Mouse (Mus musculus) heart, postnatal 14 days (tissue): Measurements from ENCODE around the gene Cacna2d2. TPM values are rescaled to one million over a fixed set of nuclear protein-coding genes. Genes with fewer than 3 reads are reported as not detected.
"Not testable (repeated sequence)": the region's sequence is repeated elsewhere in the genome, so short reads cannot be mapped to it uniquely, and the experiment has no call there.

Experiments used
- DNase-seq, 2 experiments: peaks; one replicate each; pipeline ENCODE4 v3.0.0; 2021 to 2022
- intact Hi-C: fragments of 180-260 bp; cut with DNase I; formaldehyde crosslinking; loops from one replicate; pipeline ENCODE4 v1.15.1; 2025
- total RNA-seq, 2 experiments: library from RNA; stranded (reverse); gene quantifications; 2 replicates each; pipeline ENCODE4 v1.2.3; 2021

Cacna2d2 gene
- total RNA-seq, 2 experiments from 2014 or later = 5.0 to 10.5 TPM

DNA sequence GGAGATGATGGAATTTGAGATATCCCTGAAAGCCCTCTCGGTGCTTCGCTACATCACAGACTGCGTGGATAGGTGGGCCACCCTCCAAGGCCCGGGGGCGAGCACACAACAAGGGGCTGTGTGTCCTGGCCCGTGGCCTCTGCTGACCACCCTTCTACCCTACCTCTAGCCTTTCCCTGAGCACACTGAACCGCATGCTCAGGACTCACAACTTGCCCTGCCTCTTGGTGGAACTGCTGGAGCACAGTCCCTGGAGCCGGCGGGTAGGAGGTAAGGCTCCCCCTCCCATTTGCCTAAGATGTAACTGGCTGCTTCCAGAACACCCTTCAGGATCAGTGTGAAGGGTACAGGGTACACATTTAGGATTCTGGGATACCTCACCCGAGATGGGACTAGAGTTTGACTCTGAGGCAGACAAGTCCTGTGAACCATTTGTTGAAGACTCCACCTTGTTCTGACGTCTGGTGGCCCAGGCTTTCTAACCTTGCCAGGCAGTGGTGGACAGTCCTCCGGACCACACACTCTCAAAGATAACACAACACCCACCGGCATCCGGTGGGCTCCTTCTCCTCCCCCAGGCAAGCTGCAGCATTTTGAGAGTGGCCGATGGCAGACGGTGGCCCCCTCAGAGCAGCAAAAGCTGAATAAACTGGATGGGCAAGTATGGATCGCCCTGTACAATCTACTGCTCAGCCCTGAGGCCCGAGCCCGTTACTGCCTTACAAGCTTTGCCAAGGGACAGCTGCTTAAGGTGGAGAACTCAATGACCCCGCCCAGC is 150.1 kb downstream of the Cacna2d2 start:
- no peak for DNase-seq
- intact Hi-C loops = no loop called here

DNA sequence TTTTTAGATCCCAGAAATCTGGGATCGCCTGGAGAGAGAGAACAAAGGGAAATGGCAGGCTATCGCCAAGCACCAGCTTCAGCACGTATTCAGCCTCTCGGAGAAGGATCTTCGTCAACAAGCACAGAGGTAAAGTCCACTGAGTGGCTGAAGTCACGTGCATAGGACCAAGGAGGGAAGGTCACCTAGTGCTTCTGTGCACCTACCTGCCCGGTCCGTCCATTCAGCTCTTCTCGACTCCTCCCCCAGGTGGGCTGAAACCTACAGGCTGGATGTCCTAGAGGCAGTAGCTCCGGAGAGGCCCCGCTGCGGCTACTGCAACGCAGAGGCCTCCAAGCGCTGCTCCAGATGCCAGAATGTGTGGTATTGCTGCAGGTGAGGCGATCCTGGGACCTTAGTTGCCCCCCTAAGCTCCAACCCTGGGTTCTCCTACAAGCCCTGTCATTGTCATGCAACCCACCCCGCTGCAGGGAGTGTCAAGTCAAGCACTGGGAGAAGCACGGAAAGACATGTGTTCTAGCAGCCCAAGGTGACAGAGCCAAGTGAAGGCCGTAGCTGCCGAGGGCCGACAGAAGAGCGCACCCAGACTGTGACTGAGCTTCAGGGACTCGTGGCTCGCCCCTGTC is 151.2 kb downstream of the Cacna2d2 start:
- DNase-seq = no peak
- intact Hi-C loops = no loop called here

DNA sequence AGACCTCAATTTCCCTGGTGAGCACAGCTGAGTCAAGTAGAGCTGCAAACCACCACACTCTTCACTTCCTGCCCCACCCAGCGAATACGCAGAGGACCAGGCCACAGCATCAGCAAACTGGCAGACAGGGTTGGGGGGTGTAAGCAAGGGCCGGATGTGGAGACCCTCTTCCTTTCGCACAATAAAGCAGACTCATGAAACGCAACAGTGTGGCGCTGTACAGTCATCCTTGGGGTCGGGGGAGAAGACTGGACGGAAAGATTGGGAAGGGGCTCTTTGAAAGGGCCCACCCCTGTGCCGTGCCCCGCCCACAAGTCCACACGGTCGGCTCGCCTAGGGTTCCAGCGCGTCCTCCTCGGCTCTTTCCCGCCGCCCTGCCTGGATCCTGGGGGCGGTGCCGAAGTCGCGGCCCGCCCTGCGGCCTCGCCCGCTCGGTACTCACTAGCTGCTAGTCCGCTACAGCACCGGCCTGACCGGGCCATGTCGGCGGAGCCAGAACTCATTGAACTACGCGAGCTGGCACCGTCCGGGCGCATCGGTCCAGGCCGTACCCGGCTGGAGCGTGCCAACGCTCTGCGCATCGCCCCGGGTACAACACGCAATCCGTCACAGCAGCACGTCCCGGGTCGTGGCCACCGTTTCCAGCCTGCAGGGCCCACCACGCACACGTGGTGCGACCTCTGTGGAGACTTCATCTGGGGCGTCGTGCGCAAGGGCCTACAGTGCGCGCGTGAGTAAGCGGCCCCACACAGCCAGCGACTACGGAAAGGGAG is 151.9 kb downstream of the Cacna2d2 start, which contains the start of gene Rassf1:
Gene Rassf1 (plus strand): TSS at position 439 of the 773 bp plus-strand sequence.
- peak; percentile 77 to 81 for DNase-seq

DNA sequence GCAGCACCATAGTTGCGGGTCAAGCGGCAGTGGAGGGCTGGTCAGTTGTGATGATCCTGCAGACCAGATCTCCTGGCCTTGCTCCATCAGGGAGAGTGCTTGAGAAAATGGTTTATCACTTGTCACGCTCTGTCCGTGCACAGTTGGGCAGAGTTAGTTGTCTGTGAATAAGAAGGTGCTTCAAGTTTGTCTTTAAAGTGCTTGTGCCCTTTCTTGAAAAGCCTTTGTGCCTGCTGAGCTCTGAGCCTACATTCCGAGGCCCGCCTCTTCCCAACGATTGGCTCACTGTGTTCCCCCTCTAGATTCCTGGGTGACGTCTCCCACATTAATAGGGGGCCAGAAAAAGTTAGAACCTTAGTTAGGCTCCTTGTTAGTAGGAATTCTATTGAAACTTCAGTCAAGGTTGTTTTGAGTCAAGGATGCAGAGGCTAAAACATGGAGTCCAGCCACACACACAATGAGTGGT is 152.5 kb downstream of the Cacna2d2 start:
- no peak for DNase-seq
- intact Hi-C loops = no loop called here

More for the DNA sequence above, 151.9 kb downstream of the Cacna2d2 start, which contains the start of gene Rassf1:
- intact Hi-C loops = no loop called here

DNA sequence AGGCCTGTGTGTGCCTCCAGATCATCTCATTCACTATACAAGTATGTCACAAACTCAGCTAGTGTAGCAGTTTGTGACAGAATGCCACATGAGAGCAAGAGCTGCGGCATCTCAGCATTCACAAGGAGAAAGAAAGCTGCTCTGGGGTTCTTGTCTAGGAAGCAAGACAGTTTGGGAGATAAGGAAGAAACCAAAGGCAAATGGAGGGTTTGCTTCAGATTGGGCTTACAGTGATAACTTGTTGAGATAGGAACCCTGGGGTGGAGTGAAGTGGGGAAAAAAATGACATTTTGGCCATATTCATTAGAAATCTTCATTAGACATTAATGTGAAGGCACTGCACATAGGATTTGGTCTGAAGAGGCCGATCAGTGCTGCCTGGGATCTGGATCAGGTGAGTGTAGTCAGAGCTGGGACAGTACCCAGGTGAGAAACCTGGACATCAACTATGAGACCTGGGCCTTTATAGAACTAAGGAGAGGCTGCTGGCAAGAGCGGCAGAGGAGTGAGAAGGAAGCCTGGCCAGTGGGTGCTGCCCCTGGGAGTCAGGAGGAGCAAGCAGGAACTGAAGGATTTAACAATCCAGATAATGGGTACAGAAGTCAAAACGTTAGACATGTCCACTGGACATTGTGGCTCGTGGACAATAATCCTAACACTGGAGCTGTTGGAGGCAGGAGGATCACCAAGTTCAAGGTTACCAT is 153.4 kb downstream of the Cacna2d2 start:
- no peak for DNase-seq
- intact Hi-C loops = no loop called here

DNA sequence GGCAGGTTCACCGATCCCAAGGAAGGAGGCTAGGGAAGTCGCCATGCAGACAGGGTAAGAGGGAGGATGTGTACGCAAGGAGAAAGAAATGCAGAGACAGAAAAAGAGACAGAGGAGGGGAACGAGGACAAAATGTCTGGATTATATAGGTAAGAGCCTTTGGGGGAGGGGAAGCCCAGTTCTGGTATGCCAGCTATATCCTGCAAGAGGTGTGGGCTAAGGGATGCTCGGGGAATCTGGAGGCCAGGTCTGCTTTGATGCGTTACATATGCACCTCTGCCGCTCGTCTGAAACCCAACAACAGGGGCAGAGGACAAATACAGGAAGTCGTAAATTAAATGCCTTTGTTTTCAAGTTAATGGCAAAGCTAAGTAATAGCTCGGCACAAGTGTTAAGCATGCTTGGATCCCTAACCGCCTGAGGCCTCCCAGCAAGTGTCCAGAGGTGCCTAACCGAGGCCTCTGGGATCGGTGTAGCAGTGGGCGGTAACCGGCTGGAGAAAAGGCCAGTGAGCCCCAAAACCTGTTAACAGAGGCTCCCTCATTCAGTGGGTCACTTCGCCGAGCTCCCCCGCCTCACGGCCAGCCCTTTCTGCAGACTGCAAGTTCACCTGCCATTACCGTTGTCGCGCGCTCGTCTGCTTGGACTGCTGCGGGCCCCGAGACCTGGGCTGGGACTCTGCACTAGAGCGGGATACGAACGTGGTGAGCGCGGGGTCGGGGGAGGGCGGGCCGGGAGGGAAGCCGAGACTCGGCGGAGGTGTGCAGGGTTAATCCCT is 154.3 kb downstream of the Cacna2d2 start:
- peak in 1 of 2 experiments; percentile 38 for DNase-seq
- intact Hi-C loops = no loop called here

DNA sequence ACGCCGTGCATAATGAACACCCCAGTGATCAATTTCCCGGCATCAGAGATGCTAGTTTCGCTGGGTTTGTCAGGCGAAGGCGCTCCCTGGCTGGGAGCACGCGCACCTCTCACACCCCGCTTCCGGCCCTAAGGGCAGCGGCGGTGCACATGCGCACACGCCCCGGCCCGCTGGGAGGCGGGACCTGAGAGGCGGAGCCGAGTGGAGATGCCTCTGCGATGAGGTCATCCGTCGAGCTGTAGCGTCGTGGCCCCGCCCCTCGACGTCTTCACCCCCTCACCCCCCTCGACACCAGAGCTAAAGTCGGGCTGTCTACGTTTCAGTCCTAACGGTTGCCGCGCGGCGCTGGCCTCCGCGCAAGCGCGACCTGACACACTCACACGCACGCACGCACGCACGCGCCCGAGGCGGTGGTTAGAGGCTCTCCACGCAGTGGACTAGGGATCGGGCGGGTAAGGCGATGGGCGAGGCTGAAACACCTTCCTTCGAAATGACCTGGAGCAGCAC is 155.0 kb downstream of the Cacna2d2 start:
- peak; percentile 96 for DNase-seq
- intact Hi-C loops = no loop called here

DNA sequence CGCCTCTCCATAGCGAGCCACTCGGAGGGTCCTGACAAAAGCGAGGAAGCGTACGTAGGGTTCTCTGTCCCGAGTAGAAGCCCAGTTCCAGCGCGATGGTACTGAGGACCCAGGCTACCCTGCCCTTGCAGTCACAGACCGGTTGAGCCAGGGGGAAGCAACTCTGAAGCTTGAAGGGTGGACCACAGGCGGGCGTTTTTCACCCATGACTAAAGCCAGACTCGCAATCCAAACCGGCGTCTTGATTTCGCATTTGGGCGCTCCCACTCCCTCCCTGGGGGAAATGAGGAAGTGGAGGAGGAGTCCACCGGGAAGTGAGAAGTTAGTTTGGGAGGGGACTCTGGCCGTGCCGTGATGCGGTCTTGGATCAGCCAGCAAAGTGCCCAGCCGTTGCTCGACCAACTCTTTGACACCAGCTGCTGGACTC is 155.6 kb downstream of the Cacna2d2 start:
- peak; percentile 73 for DNase-seq
- intact Hi-C loops = no loop called here

DNA sequence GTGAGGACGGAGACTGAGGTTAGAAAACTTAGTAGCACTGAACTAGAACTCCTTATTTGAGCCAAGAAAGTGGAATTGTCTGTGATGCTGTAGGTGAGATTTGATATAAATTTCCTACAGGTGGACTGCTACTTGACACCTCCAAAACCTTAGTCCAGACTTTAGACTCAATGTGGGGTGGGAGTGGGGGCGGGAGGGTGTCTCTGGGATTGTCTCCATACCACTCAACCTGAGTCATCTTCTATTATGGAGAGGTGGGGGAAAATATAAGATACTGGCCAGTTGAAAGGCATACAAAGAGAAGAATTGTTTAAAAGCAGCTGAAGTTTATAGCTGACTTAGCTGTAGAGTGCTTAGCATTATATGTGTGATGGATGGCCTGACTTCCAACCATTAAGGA is 156.3 kb downstream of the Cacna2d2 start:
- intact Hi-C loops = no loop called here
- DNase-seq = no peak

DNA sequence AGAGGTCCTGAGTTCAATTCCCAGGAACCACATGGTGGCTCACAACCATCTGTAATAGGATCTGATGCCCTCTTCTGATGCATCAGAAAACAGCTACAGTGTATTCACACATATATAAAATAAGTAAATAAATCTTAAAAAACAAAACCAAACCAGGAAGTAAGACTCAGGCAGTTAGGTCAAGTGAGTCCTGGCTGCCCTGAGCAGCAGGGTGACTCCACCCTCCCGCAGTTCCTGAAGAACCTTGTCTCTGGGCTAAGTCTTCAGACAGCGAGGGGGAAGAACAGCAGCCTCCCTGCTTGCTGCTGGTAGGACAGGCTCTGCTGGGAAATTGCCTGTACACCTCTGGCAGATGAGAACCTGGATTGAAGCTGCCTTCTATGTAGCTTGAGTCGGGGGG is 156.9 kb downstream of the Cacna2d2 start:
- DNase-seq = no peak
- intact Hi-C loops = no loop called here

DNA sequence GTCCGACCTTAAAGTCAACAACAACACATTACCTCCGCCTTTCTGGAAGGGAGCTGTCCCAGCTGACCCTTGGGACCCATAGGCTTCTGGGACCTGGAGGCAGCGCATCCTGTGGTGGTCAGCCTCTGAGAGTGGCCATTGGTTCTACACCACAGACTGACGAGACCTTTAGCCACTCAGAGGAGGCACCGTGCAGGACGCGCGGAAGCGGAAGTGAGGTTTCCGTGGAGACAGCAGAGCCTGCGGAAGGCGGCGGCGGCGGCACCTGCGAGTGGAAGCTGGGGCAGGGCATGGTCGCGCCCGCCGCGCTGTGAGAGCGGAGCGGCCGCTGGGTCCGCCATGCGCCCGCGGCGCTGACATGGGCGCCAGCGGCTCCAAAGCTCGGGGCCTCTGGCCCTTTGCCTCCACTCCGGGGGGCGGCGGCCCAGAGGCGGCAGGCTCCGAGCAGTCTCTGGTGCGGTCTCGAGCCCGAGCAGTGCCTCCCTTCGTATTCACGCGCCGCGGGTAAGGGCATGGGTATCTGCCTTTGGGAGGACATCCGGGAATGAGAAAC is 163.7 kb downstream of the Cacna2d2 start, which contains the start of gene Tusc2:
Gene Tusc2 (plus strand): TSS at position 227 of the 553 bp plus-strand sequence.
- intact Hi-C loops = no loop called here
- DNase-seq = peak; percentile 92 to 94

DNA sequence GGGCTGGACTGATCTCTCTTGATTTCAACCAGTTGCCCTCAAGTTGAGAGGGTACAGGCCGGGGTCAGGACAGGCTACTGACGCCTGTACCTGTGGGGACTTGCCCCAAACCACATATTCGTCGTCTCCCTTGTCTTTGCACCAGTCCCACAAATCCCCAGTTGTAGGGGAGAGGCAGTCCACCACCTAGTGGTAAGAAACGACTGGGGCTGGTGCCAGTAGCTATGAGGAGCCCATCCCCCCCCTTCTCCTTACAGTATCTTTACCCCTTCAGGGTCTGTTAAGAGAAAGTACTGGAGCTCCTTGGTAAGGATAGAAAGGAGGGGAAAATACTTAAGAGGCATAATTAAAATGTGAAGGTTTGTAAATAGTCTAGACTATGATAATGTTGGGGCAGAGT is 166.1 kb downstream of the Cacna2d2 start:
- intact Hi-C loops, DNase-seq: not testable (repeated sequence)

DNA sequence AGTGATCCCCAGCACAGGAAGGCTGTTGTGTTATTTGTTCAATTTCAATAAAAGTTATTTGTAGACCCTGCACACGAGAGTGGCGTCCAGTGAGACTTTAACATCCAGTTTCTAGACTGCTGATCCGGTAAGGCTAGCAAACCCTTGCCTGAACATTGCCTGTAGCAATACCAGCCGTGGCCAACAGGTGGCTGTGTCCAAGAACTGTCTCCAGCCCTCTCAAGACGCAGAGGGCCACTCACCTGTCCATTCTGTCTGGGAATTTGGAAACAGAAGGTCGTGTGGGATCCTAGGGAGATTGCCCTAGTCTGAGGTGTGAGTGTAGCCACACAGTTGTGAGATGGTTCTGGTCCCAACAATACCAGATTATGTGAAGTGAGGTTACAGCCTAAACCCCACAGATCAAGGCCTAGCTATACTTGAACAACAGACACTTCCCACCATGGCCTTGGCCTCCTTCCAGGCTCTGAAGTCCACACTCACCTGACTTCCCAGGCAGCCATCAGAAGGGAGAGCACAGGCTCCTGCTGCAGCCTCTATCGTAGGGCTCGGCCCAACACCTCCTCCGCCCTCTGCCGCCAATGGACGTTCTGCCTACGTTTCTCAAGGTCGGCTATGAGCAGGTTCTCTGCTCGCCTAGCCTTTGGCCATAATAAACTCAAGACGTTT is 166.8 kb downstream of the Cacna2d2 start:
- intact Hi-C loops = no loop called here
- peak; percentile 86 to 93 for DNase-seq

DNA sequence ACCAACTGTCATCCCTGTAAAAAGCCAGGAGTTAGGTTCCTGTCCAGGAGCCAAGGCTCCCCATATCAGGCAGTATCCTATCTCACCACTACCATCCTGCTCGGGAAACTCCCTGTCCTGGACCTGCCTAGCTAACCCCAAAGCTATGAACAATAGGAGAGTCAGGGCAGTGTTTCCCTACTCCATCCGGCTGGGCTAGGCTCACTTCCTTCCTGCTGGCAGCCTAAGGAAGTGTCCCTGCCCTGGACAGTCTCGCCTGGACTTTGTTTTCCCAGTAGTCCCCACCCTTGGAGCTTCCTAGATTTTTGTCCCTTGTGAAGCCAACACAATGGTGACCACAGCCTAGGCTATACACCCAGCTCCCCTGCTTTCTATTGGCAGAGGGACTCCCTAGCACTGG is 167.4 kb downstream of the Cacna2d2 start:
- peak in 1 of 2 experiments; percentile 52 for DNase-seq
- intact Hi-C loops = no loop called here

DNA sequence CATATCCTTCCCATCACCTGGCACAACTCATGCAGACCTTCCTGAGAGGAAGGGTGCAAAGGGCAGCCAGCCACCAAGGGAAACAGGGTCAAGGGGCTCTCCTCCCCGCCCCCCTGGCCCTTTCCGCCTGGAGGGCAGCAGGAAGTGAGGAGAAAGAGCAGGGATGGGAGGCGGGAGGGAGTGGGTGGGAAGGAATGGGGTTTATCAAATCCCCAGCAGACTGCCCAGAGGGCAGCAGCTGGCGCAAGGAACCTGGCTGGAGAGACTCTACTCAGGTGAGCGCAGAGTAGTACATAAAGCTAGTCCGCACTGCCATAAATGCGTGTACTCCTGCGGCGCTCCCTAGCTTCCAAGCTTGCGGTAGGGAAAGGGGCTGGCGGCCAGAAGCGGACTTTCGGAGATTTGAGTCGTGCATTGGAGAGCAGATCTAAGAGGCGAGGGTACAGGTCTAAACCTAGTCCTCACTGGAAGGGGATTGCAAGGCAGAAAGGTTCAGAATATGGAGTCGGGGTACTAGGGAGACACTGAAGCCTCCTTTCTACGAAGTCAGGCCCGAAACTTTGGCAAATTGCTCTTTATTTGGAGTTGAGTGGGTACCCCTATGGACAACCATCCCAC is 168.4 kb downstream of the Cacna2d2 start, which contains the start of gene Hyal2:
Gene Hyal2 (plus strand): TSS at position 244 of the 618 bp plus-strand sequence.
- DNase-seq = peak in 1 of 2 experiments; percentile 40
- intact Hi-C loops = no loop called here

DNA sequence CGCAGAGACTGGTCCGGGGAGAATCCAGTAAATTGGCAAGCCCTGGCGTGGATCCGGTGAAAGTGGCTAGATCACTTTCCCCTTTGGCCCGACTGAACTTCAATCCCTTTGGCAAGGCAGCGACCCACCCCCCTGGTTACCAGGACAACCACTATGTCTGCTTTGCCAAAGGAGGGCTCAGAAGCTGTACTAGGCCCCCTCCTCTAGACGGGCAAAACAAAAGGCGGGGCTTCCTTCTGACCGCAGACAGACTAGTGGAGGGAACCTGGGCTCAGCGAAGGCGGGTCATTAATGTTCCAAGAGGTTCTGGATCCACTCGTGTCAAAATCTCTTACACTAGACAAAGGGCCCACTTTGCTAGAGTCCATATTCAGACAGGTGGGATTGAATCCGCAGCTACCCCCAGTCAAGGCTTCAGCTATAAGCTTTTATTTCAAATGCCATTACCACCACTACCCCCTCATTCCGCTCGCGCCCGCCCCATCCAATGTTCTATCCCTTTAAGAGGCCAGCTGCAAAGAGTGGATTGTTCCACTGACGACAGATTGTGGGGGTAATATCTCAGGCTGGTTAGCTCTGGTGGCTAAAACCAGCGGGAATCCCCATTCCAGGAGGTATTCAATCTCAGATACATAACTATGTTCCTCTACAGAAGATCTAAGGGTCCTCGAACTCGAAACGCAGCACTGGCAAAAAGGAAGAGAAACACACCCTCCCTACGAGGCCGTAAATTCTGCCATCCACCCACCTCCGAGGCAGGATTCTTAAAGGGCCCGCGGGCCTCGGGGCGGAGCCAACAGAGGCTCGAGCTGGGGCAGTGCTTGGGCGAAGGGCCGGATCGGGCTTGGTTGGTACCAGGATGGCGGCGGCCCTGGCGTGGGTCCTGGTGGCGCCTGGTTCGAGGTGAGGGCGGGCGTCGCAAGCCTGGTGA is 169.2 kb downstream of the Cacna2d2 start:
- intact Hi-C loops = no loop called here
- peak; percentile 86 to 87 for DNase-seq

DNA sequence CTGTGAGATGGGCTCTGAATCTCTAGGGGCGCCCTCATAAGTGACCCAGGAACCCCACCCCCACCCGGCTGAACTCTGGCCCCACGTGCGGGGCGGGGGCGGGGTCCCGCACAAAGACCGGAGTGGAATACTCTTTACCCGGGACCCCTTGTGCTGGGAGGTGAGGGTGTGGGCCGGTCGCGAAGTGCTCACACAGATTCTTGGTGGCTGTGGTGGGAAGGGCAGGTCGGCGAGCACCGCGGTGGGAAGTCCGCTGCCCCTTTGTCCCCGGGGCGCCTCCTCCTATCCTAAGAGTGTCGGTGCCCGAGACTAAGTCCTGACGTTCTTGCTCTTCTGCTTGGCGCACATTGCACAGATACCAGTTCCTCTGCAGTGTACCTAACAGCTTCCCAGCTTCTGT is 169.9 kb downstream of the Cacna2d2 start:
- intact Hi-C loops = no loop called here
- no peak for DNase-seq
